Mouse (Mus musculus) CH12.LX (cell line): ENCODE measurements at regions not wholly inside any gene's neighbourhood (a gene's known extent, or its start where the extent isn't known, plus 50 kb on each side); places are given as distances from the start of the nearest gene placed in this dataset.

ENCODE experiments used
- DNase-seq: peaks from one replicate; pipeline ENCODE4 v3.0.0-alpha.2; 2013; ENCODE audit errors: extremely low read depth
- H3K27ac ChIP-seq: 2 replicates; pipeline ENCODE4 v1.5.1; 2012; ENCODE audit warnings: low read depth, mild to moderate bottlenecking, control low read depth, moderate library complexity; ENCODE audit not compliant: insufficient read depth
- H3K27me3 ChIP-seq: replicated peaks from 2 replicates; pipeline ENCODE3; 2012; ENCODE audit warnings: inconsistent platforms
- H3K36me3 ChIP-seq, 2 experiments: replicated peaks in 1 of 2; 2 replicates each; pipeline versions ENCODE3 to v1.6.1; 2012; ENCODE audit warnings: inconsistent platforms in 1 of 2, low read length in 1 of 2, mild to moderate bottlenecking in 1 of 2, mixed read lengths in 1 of 2, moderate library complexity in 1 of 2; ENCODE audit not compliant: control insufficient read depth in 1 of 2, insufficient read depth in 1 of 2
- H3K4me1 ChIP-seq, 2 experiments: 2 replicates each; pipeline ENCODE4 v1.6.1; 2012; ENCODE audit warnings: inconsistent platforms in 1 of 2, moderate library complexity in 1 of 2; ENCODE audit not compliant: insufficient read depth in 2 of 2, control insufficient read depth in 1 of 2
- H3K4me2 ChIP-seq: 2 replicates; pipeline ENCODE4 v1.6.1; 2012; ENCODE audit warnings: low read depth, mild to moderate bottlenecking, control low read depth; ENCODE audit not compliant: poor library complexity, insufficient read depth, severe bottlenecking
- H3K4me3 ChIP-seq, 3 experiments: fragments of 150-350 bp in 1 of 3; sonication (generic) in 1 of 3; replicated peaks in 1 of 3; 2 replicates each; pipeline versions ENCODE3 to v1.5.1; 2011 to 2012; ENCODE audit warnings: low read depth in 2 of 3, low read length in 2 of 3, mild to moderate bottlenecking in 2 of 3, moderate library complexity in 2 of 3, control low read depth in 1 of 3, improper control_type of control experiment in 1 of 3, inconsistent platforms in 1 of 3, mixed read lengths in 1 of 3; ENCODE audit not compliant: poor library complexity in 1 of 3
- H3K79me2 ChIP-seq: replicated peaks from 2 replicates; pipeline ENCODE4 v1.6.1; 2012; ENCODE audit warnings: mild to moderate bottlenecking, moderate library complexity; ENCODE audit not compliant: control insufficient read depth, poor library complexity, insufficient read depth, severe bottlenecking; ENCODE audit errors: extremely low read depth
- H3K9ac ChIP-seq: 2 replicates; pipeline ENCODE4 v1.6.1; 2012; ENCODE audit warnings: low read depth, mild to moderate bottlenecking, control low read depth, moderate library complexity; ENCODE audit not compliant: insufficient read depth
- H3K9me3 ChIP-seq: replicated peaks from 2 replicates; pipeline ENCODE3; 2012; ENCODE audit warnings: low read length, inconsistent platforms, mixed read lengths
- E2F4 ChIP-seq: IDR thresholded peaks from 2 replicates; pipeline ENCODE4 v1.6.1; 2011; ENCODE audit warnings: low read depth, low read length, improper control_type of control experiment; ENCODE audit not compliant: insufficient replicate concordance
- ELF1 ChIP-seq: IDR thresholded peaks from 2 replicates; pipeline ENCODE4 v1.6.1; 2014; ENCODE audit warnings: low read depth, mild to moderate bottlenecking, inconsistent platforms, low read length, improper control_type of control experiment
- EP300 ChIP-seq: IDR thresholded peaks from 2 replicates; pipeline ENCODE4 v1.6.1; 2011; ENCODE audit warnings: low read length, improper control_type of control experiment
- HCFC1 ChIP-seq: IDR thresholded peaks from 2 replicates; pipeline ENCODE4 v1.6.1; 2012; ENCODE audit warnings: low read depth, mild to moderate bottlenecking, inconsistent platforms, low read length, improper control_type of control experiment
- JUND ChIP-seq: conservative IDR thresholded peaks from 2 replicates; pipeline ENCODE4 v1.6.1; 2011; ENCODE audit warnings: low read depth, low read length, improper control_type of control experiment
- KAT2A ChIP-seq: IDR thresholded peaks from 2 replicates; pipeline ENCODE4 v1.6.1; 2012; ENCODE audit warnings: low read length, improper control_type of control experiment, inconsistent platforms; ENCODE audit not compliant: insufficient replicate concordance
- MAFK ChIP-seq: IDR thresholded peaks from 2 replicates; pipeline ENCODE4 v1.6.1; 2011; ENCODE audit warnings: low read length, improper control_type of control experiment; ENCODE audit not compliant: insufficient replicate concordance
- MAX ChIP-seq: IDR thresholded peaks from 2 replicates; pipeline ENCODE4 v1.6.1; 2011; ENCODE audit warnings: low read length, improper control_type of control experiment
- MAZ ChIP-seq: IDR thresholded peaks from 2 replicates; pipeline ENCODE4 v1.6.1; 2012; ENCODE audit warnings: low read depth, mild to moderate bottlenecking, inconsistent platforms, low read length, improper control_type of control experiment, moderate library complexity
- MEF2A ChIP-seq: IDR thresholded peaks from 2 replicates; pipeline ENCODE4 v1.6.1; 2014; ENCODE audit warnings: low read depth, mild to moderate bottlenecking, inconsistent platforms, low read length, improper control_type of control experiment, borderline replicate concordance
- MXI1 ChIP-seq: IDR thresholded peaks from 2 replicates; pipeline ENCODE4 v1.6.1; 2011; ENCODE audit warnings: mild to moderate bottlenecking, low read depth, low read length, improper control_type of control experiment
- MYC ChIP-seq: IDR thresholded peaks from 2 replicates; pipeline ENCODE4 v1.6.1; 2011; ENCODE audit warnings: low read depth, mild to moderate bottlenecking, improper control_type of control experiment, low read length
- NELFE ChIP-seq: IDR thresholded peaks from 2 replicates; pipeline ENCODE4 v1.6.1; 2011; ENCODE audit warnings: low read depth, low read length, improper control_type of control experiment
- PAX5 ChIP-seq: IDR thresholded peaks from 2 replicates; pipeline ENCODE4 v1.6.1; 2012; ENCODE audit warnings: low read length, inconsistent platforms, mixed read lengths
- POLR2A ChIP-seq: IDR thresholded peaks from 2 replicates; pipeline ENCODE4 v1.6.1; 2011; ENCODE audit warnings: low read depth, mild to moderate bottlenecking, improper control_type of control experiment, low read length
- POLR2AphosphoS2 ChIP-seq: IDR thresholded peaks from 2 replicates; pipeline ENCODE4 v1.6.1; 2011; ENCODE audit warnings: low read depth, low read length, improper control_type of control experiment
- RAD21 ChIP-seq: IDR thresholded peaks from 2 replicates; pipeline ENCODE4 v1.6.1; 2011; ENCODE audit warnings: low read depth, mild to moderate bottlenecking, low read length, improper control_type of control experiment, moderate library complexity
- RCOR1 ChIP-seq: conservative IDR thresholded peaks from 2 replicates; pipeline ENCODE4 v1.6.1; 2012; ENCODE audit warnings: low read depth, mild to moderate bottlenecking, inconsistent platforms, low read length, improper control_type of control experiment
- SIN3A ChIP-seq: IDR thresholded peaks from 2 replicates; pipeline ENCODE4 v1.6.1; 2012; ENCODE audit warnings: low read length, improper control_type of control experiment, inconsistent platforms
- TCF12 ChIP-seq: IDR thresholded peaks from 2 replicates; pipeline ENCODE4 v1.6.1; 2014; ENCODE audit warnings: low read depth, mild to moderate bottlenecking, inconsistent platforms, low read length, improper control_type of control experiment
- USF1 ChIP-seq: IDR thresholded peaks from 2 replicates; pipeline ENCODE4 v1.6.1; 2014; ENCODE audit warnings: low read depth, mild to moderate bottlenecking, inconsistent platforms, low read length, improper control_type of control experiment
- USF2 ChIP-seq: conservative IDR thresholded peaks from 2 replicates; pipeline ENCODE4 v1.6.1; 2011; ENCODE audit warnings: low read depth, low read length, improper control_type of control experiment
- ZKSCAN1 ChIP-seq: IDR thresholded peaks from 2 replicates; pipeline ENCODE4 v1.6.1; 2012; ENCODE audit warnings: low read depth, inconsistent platforms, low read length, improper control_type of control experiment, borderline replicate concordance
- ZMIZ1 ChIP-seq: IDR thresholded peaks from 2 replicates; pipeline ENCODE4 v1.6.1; 2012; ENCODE audit warnings: low read depth, mild to moderate bottlenecking, inconsistent platforms, low read length, improper control_type of control experiment
- ZNF384 ChIP-seq: IDR thresholded peaks from 2 replicates; pipeline ENCODE4 v1.6.1; 2012; ENCODE audit warnings: low read depth, low read length, improper control_type of control experiment, inconsistent platforms
- dilution Hi-C: fragments of 300-500 bp; cut with MboI; formaldehyde crosslinking; loops from 2 replicates; pipeline ENCODE4 v1.14.3; 2020; ENCODE audit warnings: low sequenced_read_pairs; ENCODE audit not compliant: extremely low pct_unique_long_range_greater_than_20kb, extremely low pct_ligation_motif_present
- in situ Hi-C: fragments of 300-500 bp; cut with MboI; formaldehyde crosslinking; loops from 3 replicates; pipeline ENCODE4 v1.14.3; 2019; ENCODE audit warnings: low sequenced_read_pairs, low pct_ligation_motif_present, low pct_unique_long_range_greater_than_20kb, mixed read lengths

GRCm38 (mm10) chr13:72056469-72056868 lies 92.9 kb upstream of the Irx1 start:
- Histone ChIP-seq H3K4me3 (no peak overlapping the region), H3K4me1 (no peaks in the 10 kb centered on the region), H3K9ac (no peak overlapping the region), H3K4me2 (no peak overlapping the region), H3K79me2 (no peaks in the 10 kb centered on the region), H3K27ac (no peak overlapping the region), H3K36me3 (no peaks in the 10 kb centered on the region), H3K9me3 (peaks cover 56% of the 10 kb centered on the region)
- in situ Hi-C loops (no loop called here), dilution Hi-C loops (no loop called here)
- no peak for DNase-seq
- no peak for TF ChIP-seq EP300
- TF ChIP-seq MAFK, result no peak
- TF ChIP-seq MYC, result no peak
- no peak for TF ChIP-seq TCF12
- TF ChIP-seq POLR2AphosphoS2, result no peak
- TF ChIP-seq RAD21, result no peak
- TF ChIP-seq MEF2A, result no peak
- TF ChIP-seq, all 38 proteins: peak for 0
- H3K27me3 ChIP-seq, result no peaks in the 10 kb centered on the region

- Histone ChIP-seq H3K27me3 (no peaks in the 10 kb centered on the region), H3K9ac (no peak overlapping the region), H3K4me1 (no peaks in the 10 kb centered on the region), H3K4me2 (no peak overlapping the region), H3K27ac (no peak overlapping the region), H3K4me3 (no peak overlapping the region)
- dilution Hi-C loops, result no loop called here
- no peak for DNase-seq
- TF ChIP-seq NELFE (no peak), MAX (no peak), ELF1 (no peak), MAFK (no peak), RCOR1 (no peak), E2F4 (no peak), JUND (no peak), TCF12 (no peak), PAX5 (no peak)
- TF ChIP-seq, all 38 proteins: peak for 0
- in situ Hi-C loops, result no loop called here
- H3K36me3 ChIP-seq, result no peaks in the 10 kb centered on the region
- no peaks in the 10 kb centered on the region for H3K79me2 ChIP-seq
- peaks cover 76% of the 10 kb centered on the region for H3K9me3 ChIP-seq
Measured at GRCm38 (mm10) chr13:72061659-72062058, 98.1 kb upstream of the Irx1 start.

- Histone ChIP-seq H3K9ac (no peak overlapping the region), H3K79me2 (no peaks in the 10 kb centered on the region), H3K9me3 (peaks cover 63% of the 10 kb centered on the region), H3K36me3 (no peaks in the 10 kb centered on the region), H3K4me3 (no peak overlapping the region), H3K27ac (no peak overlapping the region), H3K4me1 (no peaks in the 10 kb centered on the region), H3K4me2 (no peak overlapping the region), H3K27me3 (no peaks in the 10 kb centered on the region)
- DNase-seq, result no peak
- TF ChIP-seq USF2 (no peak), USF1 (no peak), ZKSCAN1 (no peak), POLR2A (no peak), NELFE (no peak), MXI1 (no peak), EP300 (no peak), ZNF384 (no peak), MAFK (no peak), MYC (no peak), ZMIZ1 (no peak), HCFC1 (no peak), MAZ (no peak), KAT2A (no peak), SIN3A (no peak)
- in situ Hi-C loops (no loop called here), dilution Hi-C loops (no loop called here)
Measured at GRCm38 (mm10) chr13:72063278-72063761, 99.8 kb upstream of the Irx1 start.
